Mouse (Mus musculus) myocyte (in vitro differentiated cells): ENCODE measurements around the gene Mettl14. TPM values are rescaled to one million over a fixed set of nuclear protein-coding genes. Genes with fewer than 3 reads are reported as not detected.

Experiments
- H3K27me3 ChIP-seq: one replicate; pipeline ENCODE4 v1.6.1; 2011; ENCODE audit not compliant: control insufficient read depth, insufficient read depth, insufficient read length
- H3K36me3 ChIP-seq: one replicate; pipeline ENCODE4 v1.6.1; 2011; ENCODE audit not compliant: control insufficient read depth, insufficient read depth
- H3K4me2 ChIP-seq: one replicate; pipeline ENCODE4 v1.6.1; 2011; ENCODE audit warnings: low read depth, control low read depth
- H3K4me3 ChIP-seq: one replicate; pipeline ENCODE4 v1.5.1; 2011; ENCODE audit warnings: mild to moderate bottlenecking, control low read depth, moderate library complexity
- H3K79me2 ChIP-seq: one replicate; pipeline ENCODE4 v1.6.1; 2011; ENCODE audit not compliant: control insufficient read depth, insufficient read depth
- H3ac ChIP-seq: one replicate; pipeline ENCODE4 v1.6.1; 2011; ENCODE audit not compliant: control insufficient read depth, insufficient read length
- CEBPB ChIP-seq: IDR thresholded peaks from 2 replicates; pipeline ENCODE4 v1.6.1; 2011; ENCODE audit warnings: mild to moderate bottlenecking, moderate library complexity; ENCODE audit not compliant: poor library complexity, insufficient read depth, severe bottlenecking
- E2F4 ChIP-seq: IDR thresholded peaks from one replicate; pipeline ENCODE4 v1.6.1; 2011; ENCODE audit warnings: mild to moderate bottlenecking, control low read depth, moderate library complexity; ENCODE audit not compliant: insufficient read depth
- MAX ChIP-seq: IDR thresholded peaks from one replicate; pipeline ENCODE4 v1.6.1; 2011; ENCODE audit warnings: low read depth, mild to moderate bottlenecking, control low read depth
- MYOD1 ChIP-seq, 3 experiments: IDR thresholded peaks; one replicate each; pipeline ENCODE4 v1.6.1; 2011; ENCODE audit warnings: control low read depth in 2 of 3, low read depth in 2 of 3, mild to moderate bottlenecking in 2 of 3, moderate library complexity in 1 of 3; ENCODE audit not compliant: insufficient read length in 2 of 3, control insufficient read depth in 1 of 3
- MYOG ChIP-seq, 3 experiments: IDR thresholded peaks; one replicate each; pipeline ENCODE4 v1.6.1; 2011; ENCODE audit warnings: control low read depth in 2 of 3, low read depth in 2 of 3, mild to moderate bottlenecking in 2 of 3; ENCODE audit not compliant: insufficient read length in 2 of 3, control insufficient read depth in 1 of 3, insufficient read depth in 1 of 3
- POLR2A ChIP-seq: IDR thresholded peaks from one replicate; pipeline ENCODE4 v1.6.1; 2011; ENCODE audit warnings: low read depth, mild to moderate bottlenecking, control low read depth, moderate library complexity; ENCODE audit not compliant: insufficient read length
- POLR2AphosphoS2 ChIP-seq: IDR thresholded peaks from one replicate; pipeline ENCODE4 v1.6.1; 2011; ENCODE audit warnings: low read depth, control low read depth; ENCODE audit not compliant: insufficient read length
- REST ChIP-seq: IDR thresholded peaks from one replicate; pipeline ENCODE4 v1.6.1; 2011; ENCODE audit warnings: mild to moderate bottlenecking, control low read depth, moderate library complexity; ENCODE audit not compliant: insufficient read depth, insufficient read length
- SRF ChIP-seq: IDR thresholded peaks from one replicate; pipeline ENCODE4 v1.6.1; 2011; ENCODE audit warnings: low read depth; ENCODE audit not compliant: control insufficient read depth, insufficient read length
- TCF12 ChIP-seq: IDR thresholded peaks from one replicate; pipeline ENCODE4 v1.6.1; 2011; ENCODE audit warnings: mild to moderate bottlenecking, control low read depth; ENCODE audit not compliant: poor library complexity, insufficient read depth, severe bottlenecking
- TCF3 ChIP-seq: IDR thresholded peaks from one replicate; pipeline ENCODE4 v1.6.1; 2011; ENCODE audit warnings: low read depth, control low read depth; ENCODE audit not compliant: insufficient read length
- USF1 ChIP-seq: IDR thresholded peaks from one replicate; pipeline ENCODE4 v1.6.1; 2011; ENCODE audit warnings: low read depth, mild to moderate bottlenecking, control low read depth, moderate library complexity
- polyA plus RNA-seq: library from polyadenylated mRNA; unstranded; fragments of >200 nt; fragmentation: generic; extraction: Trizol; gene quantifications from one replicate; pipeline ENCODE4 v1.2.1, GENCODE M21; 2012; ENCODE audit warnings: missing spikeins

The Mettl14 gene
- polyA plus RNA-seq, 1 experiment: 5.2 TPM

DNA sequence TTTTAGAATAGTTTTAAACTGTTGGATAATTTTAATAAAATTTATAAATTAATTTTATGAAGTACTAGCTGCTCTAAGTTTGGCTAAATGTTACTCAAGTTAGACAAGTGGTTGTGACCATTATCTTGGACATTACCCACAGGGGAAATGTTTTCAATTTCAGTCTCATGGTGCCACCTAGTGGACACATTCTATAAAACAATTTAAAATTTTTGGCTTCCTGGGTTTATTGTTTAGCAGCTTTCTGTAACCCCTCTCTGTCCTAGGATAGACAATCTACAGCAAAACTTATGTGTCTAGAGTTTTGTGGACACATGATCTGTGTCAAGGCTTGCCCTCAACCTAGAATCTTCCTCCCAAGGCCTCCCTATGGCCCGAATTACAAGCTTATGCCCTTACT is 63.8 kb downstream of the Mettl14 start:
- no peak overlapping the region for H3K4me3 ChIP-seq
- peaks cover 36% of the 10 kb centered on the region for H3K36me3 ChIP-seq
- H3ac ChIP-seq: no peak overlapping the region
- no peaks in the 10 kb centered on the region for H3K27me3 ChIP-seq
- no peak overlapping the region for H3K4me2 ChIP-seq
- no peaks in the 10 kb centered on the region for H3K79me2 ChIP-seq
- TF ChIP-seq MYOD1 (IDR thresholded peaks at IDR 0.05; ENCODE audit: control insufficient read depth in 1 of 3, insufficient read length in 2 of 3, low read depth in 2 of 3): no peak
- no peak for TF ChIP-seq SRF
- TF ChIP-seq USF1: no peak
- no peak for TF ChIP-seq POLR2A
- TF ChIP-seq POLR2AphosphoS2: no peak
- no peak for TF ChIP-seq MAX
- TF ChIP-seq E2F4: no peak
- no peak for TF ChIP-seq MYOG (IDR thresholded peaks at IDR 0.05; ENCODE audit: control insufficient read depth in 1 of 3, insufficient read depth in 1 of 3, insufficient read length in 2 of 3, low read depth in 2 of 3)
- no peak for TF ChIP-seq CEBPB
- TF ChIP-seq TCF12: no peak
- TF ChIP-seq TCF3: no peak
- no peak for TF ChIP-seq REST

DNA sequence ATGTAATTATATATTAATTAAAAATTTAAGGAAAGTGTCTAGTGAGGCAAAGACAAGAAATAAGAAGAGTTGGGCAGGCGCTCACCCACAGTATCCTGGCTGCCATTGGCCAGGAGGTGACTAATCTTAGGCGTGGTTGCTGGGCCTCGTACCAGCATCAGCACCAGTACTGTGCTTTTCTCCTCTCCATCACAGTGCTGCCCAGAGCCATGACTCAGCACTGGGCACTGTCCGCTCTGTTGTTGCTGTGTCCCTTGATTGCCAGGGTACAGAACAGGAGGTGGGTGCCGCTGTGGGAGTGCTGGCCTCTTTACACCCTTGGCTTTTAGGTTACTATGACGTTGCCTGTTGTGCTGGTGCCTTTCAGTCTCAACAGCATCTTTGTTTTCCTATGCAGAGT is 64.3 kb downstream of the Mettl14 start:
- no peaks in the 10 kb centered on the region for H3K27me3 ChIP-seq
- no peaks in the 10 kb centered on the region for H3K79me2 ChIP-seq
- no peak overlapping the region for H3K4me3 ChIP-seq
- no peak overlapping the region for H3K4me2 ChIP-seq
- TF ChIP-seq REST: no peak
- TF ChIP-seq USF1: no peak
- TF ChIP-seq TCF3: no peak
- no peak for TF ChIP-seq E2F4
- no peak for TF ChIP-seq MAX
- TF ChIP-seq MYOD1 (IDR thresholded peaks at IDR 0.05; ENCODE audit: control insufficient read depth in 1 of 3, insufficient read length in 2 of 3, low read depth in 2 of 3): no peak
- no peak for TF ChIP-seq SRF
- TF ChIP-seq TCF12: no peak
- TF ChIP-seq POLR2AphosphoS2: no peak
- TF ChIP-seq MYOG (IDR thresholded peaks at IDR 0.05; ENCODE audit: control insufficient read depth in 1 of 3, insufficient read depth in 1 of 3, insufficient read length in 2 of 3, low read depth in 2 of 3): no peak
- TF ChIP-seq CEBPB: no peak
- no peak for TF ChIP-seq POLR2A
- no peak overlapping the region for H3ac ChIP-seq
- H3K36me3 ChIP-seq: peaks cover 31% of the 10 kb centered on the region

DNA sequence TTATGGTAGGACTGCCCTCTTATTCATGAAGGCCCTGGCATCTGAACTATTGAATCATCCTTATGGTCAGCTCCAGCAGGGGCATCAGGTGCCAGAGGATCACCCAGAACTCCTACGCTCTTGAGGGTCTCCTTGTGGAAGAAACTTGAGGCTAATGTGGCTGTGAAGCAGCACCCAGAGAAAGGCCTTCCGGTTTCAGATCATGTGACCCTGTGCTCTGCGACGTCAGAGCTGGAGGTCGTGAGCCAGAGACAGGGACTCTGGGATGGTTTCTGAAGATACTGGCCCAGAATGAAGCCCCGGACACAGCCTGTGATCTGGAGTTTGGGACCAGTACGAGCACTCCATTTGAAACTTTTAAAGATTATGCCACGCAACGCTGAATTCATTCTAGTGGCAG is 65.6 kb downstream of the Mettl14 start:
- Histone ChIP-seq H3ac (no peak overlapping the region), H3K4me2 (no peak overlapping the region), H3K79me2 (no peaks in the 10 kb centered on the region), H3K4me3 (no peak overlapping the region), H3K27me3 (no peaks in the 10 kb centered on the region), H3K36me3 (peaks cover 34% of the 10 kb centered on the region)
- TF ChIP-seq MYOG (IDR thresholded peaks at IDR 0.05; ENCODE audit: control insufficient read depth in 1 of 3, insufficient read depth in 1 of 3, insufficient read length in 2 of 3, low read depth in 2 of 3) (no peak), POLR2A (no peak), TCF12 (no peak), MYOD1 (IDR thresholded peaks at IDR 0.05; ENCODE audit: control insufficient read depth in 1 of 3, insufficient read length in 2 of 3, low read depth in 2 of 3) (no peak), MAX (no peak), REST (no peak), USF1 (no peak), SRF (no peak), CEBPB (no peak), E2F4 (no peak), TCF3 (no peak), POLR2AphosphoS2 (no peak)

Other genes starting within 250 kb of the Mettl14 start
- gene Synpo2, start 150.0 kb downstream of the Mettl14 start, polyA plus RNA-seq: 24.4 TPM
- 36.8 TPM for gene Sec24d, start 118.7 kb downstream of the Mettl14 start, polyA plus RNA-seq
- 1.2 TPM for gene Prss12, start 60.8 kb upstream of the Mettl14 start, polyA plus RNA-seq